Mouse (Mus musculus): ENCODE data around the gene AC170998.1. TPM values are rescaled to one million over a fixed set of nuclear protein-coding genes. Genes with fewer than 3 reads are reported as not detected.

AC170998.1 gene
- 3.1 and 5.2 TPM in 2 replicates for polyA plus RNA-seq (2014; fragmentation: Nextera tagmentation; extraction: Ambion mirVana)

DNA sequence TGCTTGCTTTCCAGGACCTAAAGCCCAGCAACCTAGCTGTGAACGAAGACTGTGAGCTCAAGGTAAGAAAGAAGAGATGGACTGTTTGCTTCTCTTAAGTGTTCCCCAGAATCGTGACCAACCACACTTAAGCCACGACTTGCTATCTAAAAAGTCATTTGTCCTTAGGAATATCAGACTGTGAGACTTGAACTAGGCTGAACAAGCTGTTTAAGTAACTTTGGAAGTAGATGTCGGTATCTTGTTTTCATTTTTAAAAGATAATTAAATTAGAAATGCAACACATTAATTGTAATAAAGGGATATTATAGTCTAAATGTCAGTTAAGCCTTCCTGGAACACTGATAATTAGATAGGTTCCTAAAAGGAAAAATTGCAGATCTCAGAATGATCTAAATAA lies at the start of gene AC170998.1:
AC170998.1 (plus strand) TSS at position 301 of the 400 bp plus-strand sequence.
- no peak within 1 kb of the TSS for H3K27ac ChIP-seq (ENCODE audit: low read depth)
- no peak within 1 kb of the TSS for H3K4me2 ChIP-seq
- no peak for TF ChIP-seq CTCF (IDR thresholded peaks at IDR 0.05; ENCODE audit: low read depth)
- H3K27me3 ChIP-seq (ENCODE audit: insufficient read depth, low read length): no peaks in the 10 kb centered on the region
- ATAC-seq (ENCODE audit: insufficient read depth) (no peak), DNase-seq (no peak)
- H3K4me3 ChIP-seq (ENCODE audit: low read depth, low read length): no peak within 1 kb of the TSS
- no peaks in the 10 kb centered on the region for H3K9me3 ChIP-seq (ENCODE audit: low read depth, low read length)
- H3K9ac ChIP-seq: no peak within 1 kb of the TSS
- WGBS: 77% methylated on average over 4 of the region's 4 CpGs
- H3K4me1 ChIP-seq (ENCODE audit: insufficient read depth): peaks cover 6% of the 10 kb centered on the region; the same call in 1 of the 2 replicates
- peaks cover 81% of the 10 kb centered on the region for H3K36me3 ChIP-seq (ENCODE audit: insufficient read depth)

- Histone ChIP-seq H3K27me3 (ENCODE audit: insufficient read depth, low read length) (no peaks in the 10 kb centered on the region), H3K9me3 (ENCODE audit: low read depth, low read length) (no peaks in the 10 kb centered on the region), H3K4me1 (ENCODE audit: insufficient read depth) (no peaks in the 10 kb centered on the region), H3K9ac (no peak overlapping the region), H3K4me3 (ENCODE audit: low read depth, low read length) (no peak overlapping the region), H3K36me3 (ENCODE audit: insufficient read depth) (no peaks in the 10 kb centered on the region), H3K4me2 (no peak overlapping the region), H3K27ac (ENCODE audit: low read depth) (no peak overlapping the region)
- 79% methylated on average over 13 of the region's 13 CpGs for WGBS
- no peak for TF ChIP-seq CTCF (IDR thresholded peaks at IDR 0.05; ENCODE audit: low read depth)
- DNase-seq (no peak), ATAC-seq (ENCODE audit: insufficient read depth) (no peak)
These were observed 43.4 kb upstream of the AC170998.1 start for GRCm38 (mm10) chr17:28682311-28683084.

GRCm38 (mm10) chr17:28683601-28684000 lies 42.3 kb upstream of the AC170998.1 start:
- 59% methylated on average over 1 of the region's 1 CpGs for WGBS
- H3K9me3 ChIP-seq (ENCODE audit: low read depth, low read length): no peaks in the 10 kb centered on the region
- H3K36me3 ChIP-seq (ENCODE audit: insufficient read depth): no peaks in the 10 kb centered on the region
- H3K4me3 ChIP-seq (ENCODE audit: low read depth, low read length): no peak overlapping the region
- DNase-seq (no peak), ATAC-seq (ENCODE audit: insufficient read depth) (no peak)
- H3K27me3 ChIP-seq (ENCODE audit: insufficient read depth, low read length): no peaks in the 10 kb centered on the region
- H3K9ac ChIP-seq: no peak overlapping the region
- no peak overlapping the region for H3K27ac ChIP-seq (ENCODE audit: low read depth)
- no peaks in the 10 kb centered on the region for H3K4me1 ChIP-seq (ENCODE audit: insufficient read depth)
- no peak for TF ChIP-seq CTCF (IDR thresholded peaks at IDR 0.05; ENCODE audit: low read depth)
- H3K4me2 ChIP-seq: no peak overlapping the region

DNA sequence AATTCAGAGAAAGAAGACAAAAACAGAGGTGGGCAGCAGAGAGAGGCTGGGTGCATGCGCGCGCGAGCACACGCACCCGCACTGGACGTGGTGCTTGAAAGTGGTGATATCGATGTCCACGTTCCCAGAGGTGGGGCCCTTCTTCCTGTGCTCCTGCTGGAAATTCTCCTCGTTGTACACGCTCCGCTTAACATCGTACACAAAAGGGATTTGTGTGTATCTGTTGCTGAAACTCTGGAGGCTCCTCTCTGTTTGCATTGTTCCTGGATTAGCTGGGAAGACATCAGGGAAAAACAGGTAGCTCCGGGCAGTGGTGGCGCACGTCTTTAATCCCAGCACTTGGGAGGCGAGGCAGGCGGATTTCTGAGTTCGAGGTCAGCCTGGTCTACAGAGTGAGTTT lies 41.3 kb upstream of the AC170998.1 start:
- DNase-seq (no peak), ATAC-seq (ENCODE audit: insufficient read depth) (no peak)
- peaks cover 7% of the 10 kb centered on the region for H3K27me3 ChIP-seq (ENCODE audit: insufficient read depth, low read length)
- WGBS: 78% methylated on average over 19 of the region's 19 CpGs
- H3K4me2 ChIP-seq: no peak overlapping the region
- H3K36me3 ChIP-seq (ENCODE audit: insufficient read depth): no peaks in the 10 kb centered on the region
- no peak overlapping the region for H3K4me3 ChIP-seq (ENCODE audit: low read depth, low read length)
- H3K4me1 ChIP-seq (ENCODE audit: insufficient read depth): 0 out of 2 replicates have a peak, but pooled peaks cover 2% of the 10 kb centered on the region
- no peak overlapping the region for H3K27ac ChIP-seq (ENCODE audit: low read depth)
- no peaks in the 10 kb centered on the region for H3K9me3 ChIP-seq (ENCODE audit: low read depth, low read length)
- H3K9ac ChIP-seq: no peak overlapping the region
- no peak for TF ChIP-seq CTCF (IDR thresholded peaks at IDR 0.05; ENCODE audit: low read depth)

GRCm38 (mm10) chr17:28687354-28687753 lies 38.5 kb upstream of the AC170998.1 start:
- peaks cover 6% of the 10 kb centered on the region for H3K4me1 ChIP-seq (ENCODE audit: insufficient read depth)
- 12% methylated on average over 4 of the region's 4 CpGs for WGBS

GRCm38 (mm10) chr17:28689586-28690283 lies 36.1 kb upstream of the AC170998.1 start, which contains the start of gene Slc26a8:
Slc26a8 (minus strand) TSS chr17:28690233.
- peak within 1 kb of the TSS; percentile 99 for H3K4me3 ChIP-seq (ENCODE audit: low read depth, low read length)
- TF ChIP-seq CTCF (IDR thresholded peaks at IDR 0.05; ENCODE audit: low read depth): no peak
- peaks cover 18% of the 10 kb centered on the region for H3K4me1 ChIP-seq (ENCODE audit: insufficient read depth)
- peak within 1 kb of the TSS; percentile 93 for H3K9ac ChIP-seq
- no peak for ATAC-seq (ENCODE audit: insufficient read depth)
- DNase-seq: peak; percentile 34
- H3K4me2 ChIP-seq: peak within 1 kb of the TSS; percentile 86
- H3K9me3 ChIP-seq (ENCODE audit: low read depth, low read length): no peaks in the 10 kb centered on the region
- peaks cover 7% of the 10 kb centered on the region; the same call in 1 of the 2 replicates for H3K36me3 ChIP-seq (ENCODE audit: insufficient read depth)
- peak within 1 kb of the TSS; percentile 96 for H3K27ac ChIP-seq (ENCODE audit: low read depth)
- H3K27me3 ChIP-seq (ENCODE audit: insufficient read depth, low read length): peaks cover 12% of the 10 kb centered on the region
- WGBS: 8% methylated on average over 40 of the region's 40 CpGs

More at GRCm38 (mm10) chr17:28687354-28687753, 38.5 kb upstream of the AC170998.1 start:
- Histone ChIP-seq H3K36me3 (ENCODE audit: insufficient read depth) (no peaks in the 10 kb centered on the region), H3K9me3 (ENCODE audit: low read depth, low read length) (no peaks in the 10 kb centered on the region), H3K4me3 (ENCODE audit: low read depth, low read length) (no peak overlapping the region), H3K27me3 (ENCODE audit: insufficient read depth, low read length) (peaks cover 12% of the 10 kb centered on the region), H3K27ac (ENCODE audit: low read depth) (no peak overlapping the region), H3K9ac (no peak overlapping the region), H3K4me2 (no peak overlapping the region)
- ATAC-seq (ENCODE audit: insufficient read depth) (no peak), DNase-seq (no peak)
- TF ChIP-seq CTCF (IDR thresholded peaks at IDR 0.05; ENCODE audit: low read depth): no peak
